Mouse (Mus musculus) right cerebral cortex, postnatal 14 days (tissue): ENCODE results near the gene Olfr552.
"Not testable (repeated sequence)": the region's sequence is repeated elsewhere in the genome, so short reads cannot be mapped to it uniquely, and the experiment has no call there.

ENCODE experiments used
- DNase-seq: peaks from one replicate; pipeline ENCODE4 v3.0.0; 2022

Olfr552 gene

DNA sequence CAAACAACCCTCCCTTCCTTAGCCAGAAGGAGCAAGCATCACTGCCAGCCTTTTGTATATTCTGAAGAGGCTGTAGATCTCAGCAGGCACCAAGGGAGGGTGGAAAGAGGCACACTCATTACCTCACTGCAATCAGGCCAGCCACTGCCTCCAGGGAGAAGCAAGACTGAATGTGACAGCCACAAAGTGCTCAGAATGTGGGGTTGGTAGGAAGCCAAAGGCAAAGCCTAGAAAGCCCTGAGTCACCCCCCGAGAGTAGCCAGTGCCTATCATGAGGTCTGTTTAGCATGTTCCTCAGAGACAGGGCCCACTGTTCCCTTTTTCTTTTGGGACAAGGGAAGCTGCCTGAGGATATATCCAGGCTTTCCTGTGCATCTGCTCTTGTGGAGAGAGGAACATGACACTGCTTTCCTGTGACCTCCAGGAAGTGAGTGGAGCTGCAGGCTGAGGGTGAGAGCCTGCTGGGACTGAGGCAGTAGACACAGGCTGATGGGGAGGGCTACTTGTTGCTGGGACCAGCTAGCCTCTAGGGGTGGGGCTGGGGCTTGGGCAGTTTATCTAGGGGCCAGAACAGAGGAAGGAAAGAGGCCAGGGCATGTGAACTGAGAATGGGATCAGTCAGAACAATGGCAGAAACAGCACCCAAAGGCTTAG, at the start of gene Olfr552:
TSS of gene Olfr552 (plus strand) at position 393 of the 654 bp plus-strand sequence.
- DNase-seq, result no peak

- DNase-seq, result no peak
Observed at GRCm38 (mm10) chr7:102549570-102549969, 48.0 kb upstream of the Olfr552 start, which contains the start of gene Olfr549. Gene Olfr549 (plus strand): TSS chr7:102549870.

- no peak for DNase-seq
Observed at GRCm38 (mm10) chr7:102553279-102553678, 44.3 kb upstream of the Olfr552 start.

GRCm38 (mm10) chr7:102564999-102565997, 32.3 kb upstream of the Olfr552 start, which contains the start of gene Trim21:
Gene Trim21 (minus strand): TSS chr7:102565486.
- peak; percentile 27 for DNase-seq

GRCm38 (mm10) chr7:102566219-102566618, 31.4 kb upstream of the Olfr552 start:
- no peak for DNase-seq

- no peak for DNase-seq
Observed at GRCm38 (mm10) chr7:102571142-102571541, 26.4 kb upstream of the Olfr552 start, which contains the start of gene Olfr550. Gene Olfr550 (plus strand): TSS chr7:102571442.

DNA sequence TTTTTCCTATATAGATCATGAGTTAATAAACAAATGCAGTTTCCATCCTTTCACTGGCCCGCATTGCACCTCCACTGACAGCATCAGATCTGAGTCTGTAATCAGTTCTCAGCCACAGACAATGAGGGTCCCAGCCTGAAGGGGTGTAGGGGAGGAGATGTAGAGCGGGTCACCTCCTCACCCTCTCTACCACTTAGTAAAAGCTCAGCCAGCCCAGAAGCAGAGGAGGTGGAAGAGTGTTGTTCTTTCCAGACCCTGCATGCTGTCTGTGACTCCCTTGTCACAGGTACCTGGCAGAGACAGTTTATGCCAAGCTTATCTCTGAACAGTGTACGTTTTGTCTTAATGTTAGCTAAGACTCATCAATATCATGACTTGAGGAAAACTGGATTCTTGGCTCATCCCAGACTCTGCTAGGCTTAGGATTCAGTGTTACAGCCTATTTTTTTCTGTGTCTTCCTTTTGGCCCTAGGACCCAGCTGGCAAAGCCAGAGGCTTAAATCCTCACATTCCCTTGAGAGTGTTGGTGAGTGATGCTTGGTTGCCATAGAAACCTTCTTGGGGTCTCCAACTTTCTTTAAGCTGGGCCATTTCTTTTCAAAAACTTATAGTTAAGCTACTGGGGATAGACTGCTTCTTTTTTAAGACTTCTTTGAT, 24.3 kb upstream of the Olfr552 start:
- no peak for DNase-seq

DNA sequence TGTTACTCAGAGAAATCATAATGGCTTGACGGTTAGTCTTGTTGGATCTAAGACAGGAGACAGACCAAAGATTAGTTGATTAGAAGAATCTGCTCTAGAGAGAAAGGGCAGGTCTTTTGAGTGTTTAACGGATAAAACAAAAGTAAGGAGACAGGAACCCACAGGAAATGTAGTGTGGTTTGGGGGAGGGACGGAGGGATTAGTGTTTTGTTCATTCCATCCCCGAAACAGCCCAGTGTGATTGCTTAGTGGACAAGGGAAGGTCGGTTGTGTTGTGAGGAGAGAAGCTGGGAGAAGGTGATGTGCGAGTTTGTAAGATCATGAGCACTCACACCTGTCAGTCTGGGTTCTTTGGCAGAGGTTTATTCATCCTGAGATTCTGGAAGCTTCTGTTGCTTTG, 21.6 kb upstream of the Olfr552 start:
- DNase-seq, result no peak

GRCm38 (mm10) chr7:102591786-102592185, 5.8 kb upstream of the Olfr552 start, which contains the start of gene Olfr551:
Gene Olfr551 (minus strand): TSS chr7:102591886.
- no peak for DNase-seq

- no peak for DNase-seq
Observed at GRCm38 (mm10) chr7:102618118-102618517, 20.5 kb downstream of the Olfr552 start, which contains the start of gene Olfr553. Gene Olfr553 (minus strand): TSS chr7:102618218.

DNA sequence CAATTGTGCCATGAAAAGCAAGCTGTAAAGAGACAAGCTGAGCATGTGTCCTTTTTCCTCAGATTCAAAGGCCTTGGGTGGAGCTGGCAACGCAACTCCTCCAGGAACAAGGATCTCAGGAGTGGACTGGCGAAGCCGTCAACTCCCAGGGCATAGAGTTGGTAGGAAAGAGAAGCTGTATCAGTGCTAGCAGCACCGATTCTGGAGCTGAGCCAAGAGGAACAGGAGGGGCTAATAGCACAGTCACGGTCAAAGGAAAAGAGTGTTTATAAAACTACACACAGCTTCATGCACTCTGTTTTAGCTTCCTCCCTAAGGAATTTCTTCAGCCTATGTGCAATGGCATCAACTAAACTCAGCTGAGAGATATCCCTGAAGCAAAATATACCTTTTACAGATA, 22.0 kb downstream of the Olfr552 start:
- no peak for DNase-seq

- not testable (repeated sequence) for DNase-seq
Observed at GRCm38 (mm10) chr7:102620368-102620767, 22.8 kb downstream of the Olfr552 start.

- DNase-seq, result peak; percentile 8
Observed at GRCm38 (mm10) chr7:102636665-102637064, 39.1 kb downstream of the Olfr552 start.

DNA sequence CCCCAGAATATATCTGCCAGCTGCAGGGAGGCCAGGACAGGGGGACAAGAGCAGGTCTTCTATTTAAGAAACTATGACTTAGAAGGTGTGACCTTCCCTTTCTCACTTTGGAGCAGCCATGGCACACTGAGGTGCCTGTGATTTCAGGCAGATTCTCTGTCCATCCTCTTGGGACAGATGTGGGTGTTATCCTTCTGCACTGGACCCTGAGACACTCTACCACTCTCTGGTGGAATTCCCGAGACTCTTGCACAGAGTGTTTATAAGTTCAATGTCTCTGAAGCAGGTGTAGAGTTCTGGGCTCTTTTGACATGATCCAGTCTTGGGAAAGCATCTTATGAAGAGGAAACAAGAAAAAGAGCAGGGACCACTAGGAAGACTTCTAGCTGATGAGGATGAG, 40.6 kb downstream of the Olfr552 start, which contains the start of gene Olfr554:
TSS of gene Olfr554 (plus strand) at position 301 of the 400 bp plus-strand sequence.
- no peak for DNase-seq

GRCm38 (mm10) chr7:102644945-102645344, 47.4 kb downstream of the Olfr552 start:
- DNase-seq, result not testable (repeated sequence)
